Mouse (Mus musculus) ovary, postnatal 36 days (tissue): Measurements from ENCODE around the gene Saa4.
"Not testable (repeated sequence)": the region's sequence is repeated elsewhere in the genome, so short reads cannot be mapped to it uniquely, and the experiment has no call there.

Experiments used
- DNase-seq: peaks from one replicate; pipeline ENCODE4 v3.0.0; 2022; ENCODE audit warnings: low spot score, mixed read lengths

Saa4 gene

GRCm38 (mm10) chr7:46732458-46732857 is at the start of gene Saa4:
Gene Saa4 (minus strand): TSS chr7:46732603.
- DNase-seq: no peak

GRCm38 (mm10) chr7:46770706-46771105 is 38.3 kb upstream of the Saa4 start:
- DNase-seq: peak; percentile 34

GRCm38 (mm10) chr7:46768451-46768850 is 36.0 kb upstream of the Saa4 start:
- DNase-seq: no peak

GRCm38 (mm10) chr7:46767371-46767770 is 35.0 kb upstream of the Saa4 start:
- DNase-seq: no peak

GRCm38 (mm10) chr7:46764672-46765071 is 32.3 kb upstream of the Saa4 start:
- DNase-seq: no peak

- DNase-seq: no peak
Observed at GRCm38 (mm10) chr7:46762601-46763000, 30.2 kb upstream of the Saa4 start.

GRCm38 (mm10) chr7:46761049-46761795 is 28.8 kb upstream of the Saa4 start:
- no peak for DNase-seq

- DNase-seq: no peak
Observed at GRCm38 (mm10) chr7:46751490-46751889, 19.1 kb upstream of the Saa4 start, which contains the start of gene Saa2. Gene Saa2 (plus strand): TSS chr7:46751790.

- DNase-seq: no peak
Observed at GRCm38 (mm10) chr7:46748459-46748858, 16.1 kb upstream of the Saa4 start.

GRCm38 (mm10) chr7:46746381-46746780 is 14.0 kb upstream of the Saa4 start:
- no peak for DNase-seq

GRCm38 (mm10) chr7:46745816-46746215 is 13.4 kb upstream of the Saa4 start:
- peak; percentile 9 for DNase-seq

- not testable (repeated sequence) for DNase-seq
Observed at GRCm38 (mm10) chr7:46742880-46743279, 10.5 kb upstream of the Saa4 start, which contains the start of gene Saa1. Gene Saa1 (minus strand): TSS chr7:46742980.

GRCm38 (mm10) chr7:46740041-46740440 is 7.6 kb upstream of the Saa4 start:
- not testable (repeated sequence) for DNase-seq

- DNase-seq: no peak
Observed at GRCm38 (mm10) chr7:46738561-46739460, 6.4 kb upstream of the Saa4 start.

- no peak for DNase-seq
Observed at GRCm38 (mm10) chr7:46734983-46735382, 2.6 kb upstream of the Saa4 start.

- DNase-seq: no peak
Observed at GRCm38 (mm10) chr7:46727584-46727983, 4.8 kb downstream of the Saa4 start.

GRCm38 (mm10) chr7:46724396-46724795 is 8.0 kb downstream of the Saa4 start:
- DNase-seq: no peak

- DNase-seq: no peak
Observed at GRCm38 (mm10) chr7:46723849-46724248, 8.6 kb downstream of the Saa4 start.

- no peak for DNase-seq
Observed at GRCm38 (mm10) chr7:46723354-46723753, 9.0 kb downstream of the Saa4 start.

- DNase-seq: no peak
Observed at GRCm38 (mm10) chr7:46720460-46720859, 11.9 kb downstream of the Saa4 start.

- DNase-seq: no peak
Observed at GRCm38 (mm10) chr7:46719526-46719925, 12.9 kb downstream of the Saa4 start.

- DNase-seq: no peak
Observed at GRCm38 (mm10) chr7:46718591-46719270, 13.7 kb downstream of the Saa4 start.
